Mouse (Mus musculus) adrenal gland, postnatal 14 days (tissue): Measurements from ENCODE around the gene Frrs1. TPM values are rescaled to one million over a fixed set of nuclear protein-coding genes. Genes with fewer than 3 reads are reported as not detected.
A peak's percentile ranks its signal among the peaks of the same experiment; 100 is the strongest.
"Not testable (repeated sequence)": the region's sequence is repeated elsewhere in the genome, so short reads cannot be mapped to it uniquely, and the experiment has no call there.

Experiments
- DNase-seq: peaks from one replicate; pipeline ENCODE4 v3.0.0; 2021; ENCODE audit warnings: mixed read lengths
- long read RNA-seq, 2 experiments: library from polyadenylated mRNA; stranded (forward); transcript quantifications; one replicate each; pipeline ENCODE4 v2.0.0; 2021
- total RNA-seq: library from RNA; stranded (reverse); gene quantifications from 2 replicates; pipeline ENCODE4 v1.2.3, GENCODE M21; 2021

Frrs1 gene
- total RNA-seq, result 14.3 and 21.6 TPM in 2 replicates
- long read RNA-seq, experiment 1, full-length matches to known transcripts, result 2 of 38 reads
- long read RNA-seq, experiment 1, partial matches to known transcripts, result 8 of 38 reads
- long read RNA-seq, experiment 1, other reads (novel, unspliced or antisense), result 28 of 38 reads
- long read RNA-seq, experiment 2, full-length matches to known transcripts, result 1 of 13 reads
- long read RNA-seq, experiment 2, partial matches to known transcripts, result 4 of 13 reads
- long read RNA-seq, experiment 2, other reads (novel, unspliced or antisense), result 8 of 13 reads

DNA sequence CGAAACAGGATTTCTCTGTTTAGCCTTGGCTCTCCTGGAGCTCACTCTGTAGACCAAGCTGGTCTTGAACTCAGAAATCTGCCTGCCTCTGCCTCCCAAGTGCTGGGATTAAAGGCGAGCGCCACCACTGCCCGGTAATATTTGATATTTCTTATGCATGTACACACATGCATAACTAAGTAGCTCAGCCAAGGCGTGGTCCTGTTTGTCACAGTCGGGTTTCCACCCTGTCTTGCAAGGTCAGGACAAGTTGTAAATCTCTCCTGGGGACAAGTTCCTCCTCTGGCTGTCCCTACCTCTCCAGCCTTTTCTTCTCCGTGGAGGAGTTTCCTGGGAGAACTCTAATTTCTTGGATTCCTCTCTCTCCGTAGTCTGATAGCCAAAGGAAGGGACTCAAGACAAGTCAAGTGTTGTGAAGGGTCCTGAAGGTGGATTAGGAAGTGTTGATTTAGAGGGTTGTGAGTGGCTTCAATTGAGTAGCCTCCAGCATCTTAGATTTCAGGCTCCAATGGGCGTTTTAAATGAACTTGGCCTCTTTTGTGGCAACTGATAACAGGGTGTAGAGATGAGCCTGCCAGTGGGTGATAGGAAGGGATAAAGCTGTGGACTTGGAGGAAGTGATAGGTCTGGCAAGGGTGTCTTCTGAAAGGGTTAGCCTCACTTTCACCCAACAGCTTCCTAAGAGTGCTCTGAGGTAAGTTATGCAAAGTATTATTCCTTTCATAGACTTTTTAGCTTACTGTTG lies at the start of gene Frrs1:
Gene Frrs1, plus strand, starts transcription at position 524 of the 745 bp plus-strand sequence.
- DNase-seq, result no peak

DNA sequence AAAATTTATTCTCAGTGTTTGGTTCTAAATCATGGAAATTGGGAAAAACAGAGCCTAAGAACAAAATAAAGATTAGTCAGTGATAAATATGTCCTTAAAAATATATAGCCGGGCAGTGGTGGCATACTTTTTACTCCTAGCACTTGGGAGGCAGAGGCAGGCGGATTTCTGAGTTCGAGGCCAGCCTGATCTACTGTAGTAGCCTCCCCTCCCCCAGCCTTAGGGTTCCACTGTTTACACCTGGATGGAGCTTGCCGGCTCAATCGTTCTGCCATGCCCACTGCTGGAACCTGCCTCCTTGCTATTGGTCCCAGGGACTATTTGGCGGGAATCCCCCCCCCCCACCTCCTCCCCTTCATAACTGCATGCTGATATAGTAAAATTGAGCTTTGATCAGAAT lies 48.9 kb upstream of the Frrs1 start:
- DNase-seq, result not testable (repeated sequence)

DNA sequence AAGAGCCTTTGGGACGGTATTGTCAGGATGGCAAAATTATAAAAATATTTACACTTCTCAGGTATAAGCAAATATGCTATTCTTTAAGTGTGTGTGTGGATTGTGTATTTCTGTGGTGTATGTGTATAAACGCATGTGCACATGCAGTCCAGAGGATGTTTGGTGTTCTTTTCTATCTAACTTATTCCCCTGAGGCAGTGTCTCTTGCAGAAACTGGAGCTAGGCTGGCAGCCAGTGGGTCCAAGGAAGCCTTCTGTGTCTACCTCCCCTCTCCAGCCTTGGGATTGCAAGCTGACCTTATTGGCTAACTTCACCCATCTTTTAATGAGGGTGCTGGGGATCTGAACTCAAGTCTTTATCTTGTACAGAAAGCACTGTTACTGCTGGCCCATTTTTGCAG lies 46.3 kb upstream of the Frrs1 start:
- no peak for DNase-seq

DNA sequence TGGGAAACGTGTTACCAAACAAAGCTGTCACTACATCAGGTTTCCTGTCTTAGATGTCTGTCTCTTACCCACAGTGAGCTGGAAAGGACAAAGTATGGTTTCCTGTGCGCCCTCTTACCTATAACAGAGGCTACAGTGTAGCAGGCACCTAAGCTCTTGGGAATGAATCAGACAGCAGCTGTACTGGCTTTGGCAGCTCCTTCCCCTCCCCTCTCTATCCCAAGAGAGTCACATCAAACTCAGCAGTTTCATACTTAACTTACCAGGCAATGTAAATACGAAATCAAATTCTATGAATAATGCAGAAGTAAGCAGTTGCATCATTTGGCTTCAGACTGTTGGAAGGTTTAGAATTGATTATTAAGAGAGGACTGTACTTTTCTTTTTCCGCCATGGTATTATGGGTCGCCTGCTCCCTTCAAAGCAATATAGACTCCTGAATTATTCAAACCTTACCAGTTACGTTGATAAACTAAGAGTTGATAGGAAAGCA lies 43.9 kb upstream of the Frrs1 start:
- no peak for DNase-seq

DNA sequence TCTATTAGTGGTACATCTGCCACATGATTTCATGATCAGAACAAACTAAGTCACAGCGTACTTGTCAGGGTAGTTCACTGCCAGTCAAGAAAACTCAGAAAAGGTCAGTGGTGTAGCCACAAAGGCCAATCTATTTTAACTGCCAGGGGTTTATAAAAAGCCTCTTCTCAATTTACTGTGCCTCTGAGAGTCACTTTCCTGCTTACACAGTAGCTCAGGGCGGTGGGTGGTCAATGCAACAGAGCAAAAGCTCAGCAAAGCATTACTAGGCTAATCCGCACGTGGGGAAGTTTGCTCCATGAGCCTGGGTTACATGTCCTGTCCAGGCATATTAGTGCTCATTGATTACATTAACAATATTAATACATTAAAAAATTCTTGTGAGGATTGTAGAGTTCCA lies 43.3 kb upstream of the Frrs1 start:
- no peak for DNase-seq

DNA sequence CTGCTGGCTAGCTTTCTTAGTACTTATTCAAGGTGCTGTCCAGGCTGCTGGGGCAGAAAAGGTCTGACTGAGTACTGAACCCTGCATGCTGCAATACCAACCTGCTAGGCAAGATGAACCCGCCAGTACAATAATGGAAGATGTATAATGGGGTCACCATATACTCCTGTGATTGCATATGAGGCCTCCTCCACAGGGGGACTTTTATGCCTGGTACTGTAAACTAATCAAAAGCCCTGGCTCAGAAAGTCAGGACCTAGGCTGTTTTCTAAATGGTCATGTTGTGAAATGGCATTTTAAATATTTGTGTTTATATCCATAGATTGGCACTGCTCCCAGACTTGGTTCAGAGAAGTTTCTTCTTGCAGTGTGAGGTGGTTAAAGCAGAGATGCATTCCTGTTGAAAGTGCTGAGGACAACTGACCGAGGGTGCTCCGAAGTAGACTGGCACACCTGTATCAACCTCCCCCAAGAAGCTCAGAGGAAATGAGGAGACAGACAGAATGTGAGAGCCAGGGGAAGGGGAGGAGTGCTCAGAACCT lies 42.5 kb upstream of the Frrs1 start:
- no peak for DNase-seq

DNA sequence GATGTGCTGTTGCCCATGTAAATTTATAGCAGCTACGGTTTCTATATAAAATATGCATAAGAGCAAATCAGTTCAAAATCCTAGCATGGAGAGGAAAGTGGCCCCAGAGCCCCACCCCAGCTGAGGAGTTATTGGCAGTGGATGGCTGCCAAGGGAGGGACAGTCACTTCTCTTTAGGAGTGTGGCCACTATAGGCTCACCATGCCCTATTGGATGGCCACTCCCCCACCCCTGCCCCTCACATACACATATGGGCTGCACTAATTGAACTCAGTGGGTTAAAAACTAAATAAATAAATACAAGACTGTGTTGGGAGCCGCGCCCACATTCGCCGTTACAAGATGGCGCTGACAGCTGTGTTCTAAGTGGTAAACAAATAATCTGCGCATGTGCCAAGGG lies 42.0 kb upstream of the Frrs1 start:
- DNase-seq, result no peak

DNA sequence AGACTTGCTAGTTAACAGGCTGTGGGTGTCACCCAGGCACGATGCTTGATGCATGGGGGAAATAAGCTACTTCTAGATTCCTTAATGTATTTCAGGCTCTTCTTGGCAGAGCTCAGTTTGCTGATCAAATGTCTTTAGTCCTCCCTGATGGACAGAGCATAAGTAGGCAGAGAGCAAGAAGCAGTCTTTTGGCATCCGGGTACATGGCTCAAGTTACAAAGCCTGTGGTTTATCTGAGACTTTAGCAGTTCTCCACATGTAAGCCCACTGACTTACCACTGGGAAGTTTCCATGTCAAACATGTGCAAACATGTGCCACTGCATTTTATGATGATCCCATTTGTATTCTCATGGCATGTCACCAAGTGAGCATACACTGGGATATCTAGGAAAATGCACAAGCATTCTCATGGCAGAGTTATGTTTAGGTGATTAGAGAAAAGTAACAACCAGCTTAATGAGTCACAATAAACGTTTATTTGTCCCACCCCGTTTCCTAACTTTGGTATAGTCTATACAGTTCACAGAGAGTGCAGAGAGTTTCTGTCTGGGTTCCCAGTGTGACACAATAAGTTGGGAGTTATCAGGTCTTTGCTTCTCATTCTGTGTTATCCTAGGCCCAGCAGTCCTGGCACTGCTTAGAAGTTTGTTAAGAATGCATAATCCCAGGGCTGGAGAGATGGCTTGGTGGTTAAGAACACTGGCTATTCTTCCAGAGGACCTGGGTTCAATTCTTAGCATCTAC lies 32.6 kb upstream of the Frrs1 start:
- no peak for DNase-seq

DNA sequence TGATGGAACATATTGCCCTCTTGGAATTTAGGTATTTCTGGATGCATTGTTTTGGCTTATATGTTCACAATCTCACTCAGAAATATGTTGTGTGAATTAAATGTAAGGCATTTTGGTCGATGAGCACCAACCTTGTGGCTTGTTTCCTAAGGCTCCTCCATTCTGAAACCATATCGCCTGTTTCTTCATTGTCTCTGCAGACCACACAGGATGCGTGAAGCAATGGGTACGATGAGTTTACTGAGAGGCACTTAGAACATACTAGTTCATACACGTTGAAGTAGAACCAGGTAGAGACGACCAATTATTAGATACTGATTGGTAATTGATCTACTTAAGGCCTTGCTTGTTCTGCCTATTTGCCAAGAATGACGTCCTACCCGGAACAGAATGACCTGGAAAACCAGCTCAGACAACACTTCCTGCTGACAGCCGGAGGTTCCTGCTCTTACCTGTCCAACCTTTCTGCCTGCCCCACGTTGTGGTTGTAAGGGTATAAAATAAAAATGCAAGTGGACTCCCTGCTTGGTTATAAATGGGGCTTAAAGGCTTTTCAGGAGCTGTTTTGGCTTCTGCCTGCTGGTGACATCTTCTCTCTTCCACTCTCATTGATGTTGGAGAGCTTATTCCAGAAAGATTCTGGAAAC lies 29.9 kb upstream of the Frrs1 start:
- DNase-seq, result no peak

DNA sequence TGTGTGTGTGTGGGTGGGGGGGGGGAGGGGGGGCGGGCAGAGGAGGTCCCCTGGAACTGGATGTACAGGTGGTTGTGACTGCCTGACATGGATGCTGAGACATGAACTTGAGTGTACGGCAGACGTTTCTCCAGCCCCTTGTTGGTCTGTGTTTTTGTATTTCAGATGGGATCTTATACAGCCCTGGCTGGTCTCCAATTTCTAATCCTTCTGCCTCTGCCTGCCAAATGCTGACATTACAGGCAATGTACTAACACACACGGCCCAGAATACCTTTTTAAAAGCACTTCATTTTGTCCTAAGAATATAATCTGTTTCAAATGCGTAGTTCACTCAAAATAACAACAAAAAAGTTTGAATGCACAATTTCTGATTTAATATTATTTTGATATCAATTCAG lies 27.9 kb upstream of the Frrs1 start:
- no peak for DNase-seq

DNA sequence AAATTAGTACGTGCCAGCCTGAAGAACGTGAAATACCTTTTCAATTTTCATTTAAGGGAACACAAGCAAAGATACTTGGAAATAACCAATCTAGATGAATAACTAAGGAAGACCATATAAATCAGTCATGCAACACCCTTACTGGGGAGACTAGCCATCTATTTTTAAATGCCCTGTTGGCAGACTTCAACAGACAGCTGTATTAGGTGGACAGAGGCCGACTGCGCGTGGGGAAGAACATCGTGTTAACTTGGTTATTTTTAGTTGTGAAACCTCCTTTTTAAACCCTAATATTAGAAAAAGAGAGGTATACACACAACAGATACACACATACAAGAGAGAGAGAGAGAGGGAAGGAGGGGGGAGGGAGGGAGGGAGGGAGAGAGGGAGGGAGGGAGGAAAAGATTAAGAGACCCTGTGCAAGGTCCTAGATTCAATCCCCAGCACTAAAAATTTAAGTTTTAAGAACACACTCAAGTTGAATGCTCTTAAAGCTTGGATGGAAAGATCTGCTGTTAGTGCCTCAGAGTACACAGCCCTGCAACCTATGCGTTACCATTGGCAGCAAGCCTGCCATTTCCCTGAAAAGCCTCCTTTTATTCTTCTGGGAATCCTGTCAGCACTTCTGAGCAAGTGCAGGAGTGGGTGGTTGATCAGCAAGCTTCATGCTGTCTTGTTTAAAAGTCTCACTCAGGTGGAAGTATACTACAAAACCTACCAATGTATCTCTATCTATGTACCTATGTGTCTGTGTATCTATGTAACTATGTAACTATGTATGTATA lies 26.5 kb upstream of the Frrs1 start:
- DNase-seq, result no peak

DNA sequence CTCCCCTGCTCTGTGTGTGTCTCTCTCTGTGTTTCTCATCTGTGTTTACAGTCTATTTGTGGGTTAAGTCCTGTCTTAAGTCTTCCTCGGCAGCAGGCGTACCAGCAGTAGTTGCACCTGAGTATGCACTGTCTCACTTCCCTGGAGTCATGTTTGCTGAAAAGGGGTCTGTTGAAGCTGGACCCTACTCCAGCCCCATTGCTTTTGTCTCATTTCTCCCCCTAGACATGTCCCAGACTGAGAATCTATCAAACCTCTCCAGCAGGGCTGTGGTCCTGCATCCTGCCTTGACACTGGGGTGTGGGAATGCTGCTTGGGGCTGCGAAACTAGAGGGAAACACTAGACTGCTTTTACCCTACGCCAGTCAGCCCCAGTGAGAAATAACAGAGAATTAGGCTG lies 25.8 kb upstream of the Frrs1 start:
- DNase-seq, result no peak

DNA sequence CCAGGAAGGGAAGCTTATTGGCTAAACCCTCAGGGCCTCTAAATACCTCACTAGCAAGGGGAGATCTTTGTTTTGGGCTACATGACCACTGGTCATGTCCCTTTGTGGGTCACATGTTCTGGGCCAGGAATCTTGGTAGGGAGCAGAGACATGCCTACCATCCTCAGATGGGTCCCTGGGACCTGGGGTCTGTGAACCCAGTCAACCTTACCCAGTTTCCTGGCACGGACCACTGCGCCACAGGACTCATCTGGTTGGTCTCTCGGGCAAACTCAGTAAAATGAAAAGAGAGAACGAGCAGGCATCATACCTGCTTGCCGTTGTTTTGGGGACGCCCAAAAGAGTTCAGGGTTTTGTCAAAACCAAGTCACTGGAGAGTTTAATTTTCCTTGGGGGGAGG lies 25.0 kb upstream of the Frrs1 start:
- DNase-seq, result no peak

DNA sequence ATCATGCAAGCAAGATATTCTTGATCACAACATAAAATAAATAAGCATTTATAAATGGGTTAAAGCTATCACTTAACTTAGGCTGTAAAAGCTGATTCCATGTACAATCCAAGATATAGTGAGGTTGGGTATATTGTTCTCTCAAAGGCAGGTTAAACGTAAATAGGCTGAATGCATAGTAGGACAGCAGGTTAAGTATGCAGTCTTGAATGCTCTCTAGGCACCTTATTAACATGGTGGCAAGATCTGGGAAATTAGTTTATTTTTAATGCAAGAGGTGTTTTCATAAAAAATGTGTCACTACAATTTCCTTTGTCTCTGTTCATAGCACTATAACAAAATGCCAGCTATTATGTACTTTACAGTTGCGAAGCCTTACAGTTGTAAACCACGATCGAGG lies 23.9 kb upstream of the Frrs1 start:
- DNase-seq, result no peak

DNA sequence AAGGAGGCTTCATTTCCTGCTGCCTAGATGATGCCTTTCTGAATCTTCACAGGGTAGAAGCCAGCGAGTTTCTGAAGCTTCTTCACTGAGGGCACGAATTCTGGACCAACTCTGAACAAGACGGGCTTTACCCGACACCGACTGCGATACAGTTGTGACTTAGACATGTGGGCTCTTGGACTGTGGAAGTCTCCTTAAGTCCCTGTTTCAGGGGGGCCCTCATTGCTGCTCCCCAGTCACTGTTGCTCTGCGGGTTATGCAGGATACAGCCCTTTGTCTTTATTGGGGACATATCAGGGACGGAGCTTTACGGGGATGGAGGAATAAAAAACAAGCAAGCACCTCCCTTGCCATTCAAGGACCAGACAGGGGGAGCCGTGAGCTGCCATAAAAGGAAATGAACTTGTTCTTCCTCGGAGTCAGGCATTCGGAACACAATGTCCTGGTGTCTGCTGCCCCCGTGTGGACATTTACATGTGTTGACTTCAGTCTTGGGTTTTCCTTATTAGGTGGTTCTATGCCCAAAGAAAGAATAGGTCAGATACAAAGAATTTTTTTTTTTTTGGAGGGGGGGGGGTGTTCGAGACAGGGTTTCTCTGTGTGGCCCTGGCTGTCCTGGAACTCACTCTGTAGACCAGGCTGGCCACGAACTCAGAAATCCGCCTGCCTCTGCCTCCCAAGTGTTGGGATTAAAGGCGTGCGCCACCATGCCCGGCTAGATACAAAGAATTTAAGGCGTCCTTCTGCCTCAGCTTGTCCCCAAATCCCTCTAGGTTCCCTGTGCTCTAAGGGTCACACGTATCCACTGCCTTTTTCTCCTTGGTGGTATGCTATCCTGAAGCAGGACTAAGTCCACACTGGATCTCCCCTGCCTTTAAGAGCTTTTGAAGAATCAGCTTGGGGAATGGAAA lies 23.2 kb upstream of the Frrs1 start:
- DNase-seq, result peak; percentile 91

DNA sequence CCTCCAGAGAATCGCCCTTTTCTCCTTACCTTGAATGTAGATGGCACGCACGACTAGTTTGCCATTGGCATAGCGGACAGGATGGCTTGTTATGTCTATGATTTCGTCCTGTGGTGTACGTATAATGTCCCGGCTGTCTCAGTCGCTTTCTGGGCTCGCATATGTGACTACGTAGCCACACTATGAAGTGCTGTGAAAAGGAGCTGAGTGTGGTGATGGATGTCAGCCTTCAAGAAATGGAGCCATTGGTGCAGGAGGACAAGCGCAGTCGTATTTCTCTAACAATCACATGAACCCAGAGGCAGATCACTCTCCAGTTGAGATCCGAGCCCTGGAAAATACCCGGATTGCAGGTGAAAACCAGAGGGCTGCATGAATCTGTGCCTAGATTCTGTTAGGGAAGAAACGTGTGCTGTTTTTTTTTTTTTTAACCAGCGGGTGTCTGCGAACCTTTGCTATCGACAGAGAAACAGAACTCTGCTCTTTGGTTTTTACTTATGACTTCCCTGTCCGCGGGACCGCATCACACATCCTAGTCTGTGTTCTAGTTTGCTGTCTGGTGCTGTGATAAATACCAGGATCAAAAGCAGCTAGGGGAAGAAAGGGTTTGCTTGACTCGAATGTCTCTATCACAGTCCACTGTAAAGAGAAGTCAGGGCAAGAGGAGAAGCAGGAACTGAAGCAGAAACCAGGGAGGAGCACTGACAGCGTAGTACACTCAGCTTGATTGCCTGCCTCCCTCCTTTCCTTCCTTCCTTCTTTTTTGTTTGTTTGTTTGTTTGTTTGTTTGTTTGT lies 22.4 kb upstream of the Frrs1 start:
- DNase-seq, result no peak

DNA sequence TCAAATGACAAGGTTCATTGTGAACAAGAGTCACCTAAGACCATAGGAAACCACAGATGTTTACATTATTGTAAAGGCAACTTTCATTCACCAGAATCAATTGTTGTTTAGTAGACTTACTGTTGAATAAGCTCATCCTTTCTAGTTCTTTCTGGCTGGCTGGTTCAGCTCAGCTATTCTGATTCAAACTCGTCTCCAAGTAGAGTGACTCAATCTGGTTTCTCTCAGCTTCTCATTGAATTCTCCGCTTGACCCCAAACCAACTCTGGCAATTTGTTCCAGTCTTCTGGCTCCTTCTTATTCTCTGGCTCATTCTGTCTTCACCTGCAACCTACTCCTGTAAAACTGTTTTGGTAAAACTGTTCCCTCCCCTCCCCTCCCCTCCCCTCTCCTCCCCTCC lies 18.0 kb upstream of the Frrs1 start:
- DNase-seq, result no peak

DNA sequence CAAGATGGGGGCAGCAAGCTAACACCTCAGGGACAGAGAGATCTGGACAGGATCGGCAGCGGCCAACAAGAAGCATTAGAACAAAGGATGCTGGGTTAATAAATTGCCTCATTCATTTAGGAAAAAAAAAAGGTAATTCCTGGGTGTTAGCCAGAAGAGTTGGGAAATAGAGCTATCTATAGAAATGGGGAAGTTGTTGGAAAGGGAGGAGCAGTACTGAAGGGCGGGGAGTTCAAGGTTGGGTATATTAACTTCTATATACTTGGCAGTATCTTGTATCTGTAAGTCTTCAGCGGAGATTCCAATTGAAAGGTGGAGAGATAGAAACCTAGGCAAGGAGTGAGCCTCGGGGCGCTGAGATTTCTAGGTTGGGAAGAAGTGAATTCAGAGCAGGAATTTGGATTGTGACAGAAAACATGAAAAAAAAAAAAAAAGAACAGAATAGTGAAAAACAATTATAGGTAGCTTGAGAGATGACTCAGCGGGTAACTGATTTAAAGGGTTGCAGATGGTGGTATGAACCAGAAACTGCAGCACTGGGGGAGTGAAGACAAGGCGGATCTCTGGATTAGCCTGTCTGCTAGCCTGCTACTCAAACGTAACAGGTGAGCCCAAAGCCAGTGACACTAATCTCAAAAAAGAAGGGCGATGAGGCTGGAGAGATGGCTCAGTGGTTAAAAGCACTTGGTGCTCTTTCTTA lies 14.2 kb upstream of the Frrs1 start:
- DNase-seq, result no peak

DNA sequence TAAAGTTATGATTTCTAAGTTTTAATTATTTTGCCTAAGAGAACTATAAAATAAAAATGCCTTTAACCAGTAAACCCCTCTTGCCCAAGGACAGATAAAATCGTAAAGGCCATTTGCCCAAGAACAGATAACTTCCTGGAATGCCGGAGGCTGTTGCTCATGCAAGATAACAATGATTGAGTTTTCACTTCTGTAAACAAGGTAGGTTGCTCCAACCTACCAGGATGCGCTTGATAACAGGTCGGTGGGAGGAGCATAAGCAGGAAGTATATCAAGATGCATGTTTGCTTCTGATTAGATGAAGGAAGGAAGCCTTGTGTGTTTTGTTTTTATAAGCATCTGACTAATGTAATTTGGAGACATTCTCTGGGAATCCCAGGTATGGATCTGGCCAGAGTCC lies 13.2 kb upstream of the Frrs1 start:
- no peak for DNase-seq
